Mouse (Mus musculus) G1E (cell line): ENCODE results near the gene Ptpn13. TPM values are rescaled to one million over a fixed set of nuclear protein-coding genes. Genes with fewer than 3 reads are reported as not detected.

Experiments
- ATAC-seq: 2 replicates; pipeline ENCODE4 v1.8.0; 2016; ENCODE audit warnings: mild to moderate bottlenecking; ENCODE audit not compliant: insufficient number of reproducible peaks, poor library complexity, low FRiP score, severe bottlenecking; ENCODE audit errors: extremely low read depth
- DNase-seq: peaks from one replicate; pipeline ENCODE4 v3.0.0; 2012; ENCODE audit warnings: low spot score
- H3K27me3 ChIP-seq: 2 replicates; pipeline ENCODE4 v1.6.1; 2012; ENCODE audit warnings: mild to moderate bottlenecking, low read length, inconsistent platforms; ENCODE audit not compliant: insufficient read depth
- H3K36me3 ChIP-seq: replicated peaks from 2 replicates; pipeline ENCODE3; 2012; ENCODE audit warnings: mild to moderate bottlenecking, inconsistent platforms
- H3K4me1 ChIP-seq: 2 replicates; pipeline ENCODE4 v1.6.1; 2012; ENCODE audit warnings: low read depth, low read length, inconsistent platforms, mixed read lengths; ENCODE audit not compliant: insufficient read depth
- H3K4me3 ChIP-seq: 2 replicates; pipeline ENCODE4 v1.5.1; 2012; ENCODE audit warnings: low read depth, mild to moderate bottlenecking, inconsistent platforms, low read length, moderate library complexity, mixed read lengths
- H3K9me3 ChIP-seq: replicated peaks from 2 replicates; pipeline ENCODE4 v1.6.1; 2012; ENCODE audit warnings: inconsistent platforms
- CTCF ChIP-seq: IDR thresholded peaks from 2 replicates; pipeline ENCODE4 v1.5.1; 2012; ENCODE audit warnings: low read depth, low read length, inconsistent platforms, mixed read lengths
- GATA1 ChIP-seq: IDR thresholded peaks from 2 replicates; pipeline ENCODE4 v1.6.1; 2012; ENCODE audit warnings: borderline replicate concordance, low read length, inconsistent platforms, mixed read lengths
- GATA2 ChIP-seq: IDR thresholded peaks from 2 replicates; pipeline ENCODE4 v1.6.1; 2012; ENCODE audit warnings: low read depth, low read length, inconsistent platforms, borderline replicate concordance
- POLR2AphosphoS5 ChIP-seq: IDR thresholded peaks from 2 replicates; pipeline ENCODE4 v1.6.1; 2012; ENCODE audit warnings: low read depth, low read length, inconsistent platforms; ENCODE audit not compliant: insufficient replicate concordance
- TAL1 ChIP-seq: conservative IDR thresholded peaks from 2 replicates; pipeline ENCODE4 v1.6.1; 2012; ENCODE audit warnings: low read depth, low read length, inconsistent platforms, mixed read lengths
- polyA plus RNA-seq: library from polyadenylated mRNA; stranded (reverse); fragments of >175 nt; gene quantifications from 2 replicates; pipeline ENCODE4 v1.2.3, GENCODE M21; 2012
- total RNA-seq, 2 experiments: library from RNA; stranded (forward) in 1 of 2; stranded (reverse) in 1 of 2; fragments of 200-1000 nt in 1 of 2; fragments of >200 nt in 1 of 2; fragmentation: Nextera tagmentation in 1 of 2; gene quantifications; 2 replicates each; pipeline ENCODE4 v1.2.3; 2014 to 2017

Ptpn13 gene
- total and polyA plus RNA-seq, 3 experiments = 0.27 TPM; not detected in 2

DNA sequence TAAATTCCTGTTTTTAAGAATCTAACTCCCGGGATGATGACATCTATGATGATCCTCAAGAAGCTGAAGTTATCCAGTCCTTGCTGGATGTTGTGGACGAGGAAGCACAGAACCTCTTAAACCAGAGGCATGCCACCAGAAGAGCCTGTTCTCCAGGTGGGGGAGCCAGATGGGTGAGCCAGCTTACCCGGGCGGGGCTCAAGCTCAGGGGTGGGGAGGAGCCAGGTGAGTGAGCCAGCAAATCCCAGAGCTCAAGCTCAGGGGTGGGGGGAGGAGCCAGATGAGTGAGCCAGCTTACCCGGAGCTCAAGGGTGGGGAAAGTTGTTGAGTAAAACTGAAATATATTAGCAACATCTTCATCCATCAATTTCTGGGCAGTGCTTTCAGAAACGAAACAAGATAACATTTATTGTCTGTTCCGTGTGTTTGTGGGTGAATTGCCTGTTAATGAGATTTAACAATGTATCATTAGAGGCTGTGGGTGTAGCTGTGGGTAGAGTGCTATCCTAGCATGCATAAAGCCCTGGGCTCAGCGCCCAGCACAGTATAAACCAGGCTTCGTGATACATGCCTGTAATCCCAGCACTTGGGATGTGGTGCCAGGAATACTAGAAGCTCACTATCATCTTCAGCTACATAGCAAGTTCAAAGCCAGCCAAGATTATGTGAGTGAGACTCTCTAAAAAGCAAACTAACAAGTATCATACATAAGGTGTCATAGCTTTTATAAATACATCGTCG lies 154.9 kb downstream of the Ptpn13 start:
- H3K4me1 ChIP-seq = no peaks in the 10 kb centered on the region
- DNase-seq = no peak
- TF ChIP-seq POLR2AphosphoS5 (no peak), GATA1 (no peak), TAL1 (no peak), CTCF (no peak), GATA2 (no peak)
- H3K4me3 ChIP-seq = no peak overlapping the region
- no peak for ATAC-seq
- H3K27me3 ChIP-seq = no peaks in the 10 kb centered on the region
- H3K9me3 ChIP-seq = peaks cover 31% of the 10 kb centered on the region
- no peaks in the 10 kb centered on the region for H3K36me3 ChIP-seq

DNA sequence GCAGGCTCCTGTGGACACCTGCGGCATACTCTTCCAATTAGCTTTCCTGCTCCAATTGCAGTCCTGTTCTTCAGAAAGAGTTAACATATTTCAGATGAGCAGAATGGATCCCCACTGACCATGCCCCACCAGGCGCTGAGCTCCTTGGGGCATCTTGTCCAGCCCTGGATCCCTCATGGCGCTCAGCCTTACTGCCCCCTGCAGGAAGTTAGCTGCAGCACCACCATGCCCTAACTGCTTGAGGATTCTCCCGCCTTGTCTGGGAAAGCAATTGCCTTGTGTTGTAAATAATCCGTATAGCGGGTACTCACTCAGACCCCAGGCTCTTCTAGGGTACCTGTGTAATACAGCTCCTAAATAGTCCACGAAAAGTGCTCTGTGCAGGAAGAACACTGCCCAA lies 162.2 kb downstream of the Ptpn13 start:
- Histone ChIP-seq H3K4me1 (no peaks in the 10 kb centered on the region), H3K36me3 (no peaks in the 10 kb centered on the region), H3K4me3 (no peak overlapping the region), H3K27me3 (no peaks in the 10 kb centered on the region; the same call in 1 of the 2 replicates), H3K9me3 (peaks cover 33% of the 10 kb centered on the region)
- DNase-seq (no peak), ATAC-seq (no peak)
- TF ChIP-seq GATA1 = no peak
- no peak for TF ChIP-seq TAL1
- no peak for TF ChIP-seq CTCF
- no peak for TF ChIP-seq GATA2
- no peak for TF ChIP-seq POLR2AphosphoS5

DNA sequence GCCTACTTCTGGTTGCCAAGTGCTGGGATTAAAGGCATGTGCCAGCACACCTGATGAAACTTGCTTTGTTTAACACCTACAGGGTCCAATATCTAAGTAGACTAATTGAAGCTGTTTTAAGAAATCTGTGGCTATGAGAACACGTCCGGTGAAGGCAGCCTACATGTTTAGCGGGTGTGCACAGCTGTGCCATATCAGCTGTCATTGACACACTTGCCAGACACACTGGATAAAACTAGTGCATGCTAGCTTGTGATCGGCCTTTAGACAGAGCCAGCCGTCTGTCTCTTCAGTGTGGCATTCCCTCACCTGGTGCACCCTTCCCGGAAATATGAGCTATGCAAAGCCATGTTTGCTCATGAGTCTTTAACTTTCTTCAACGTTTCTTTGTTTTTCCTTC lies 166.9 kb downstream of the Ptpn13 start:
- no peak for TF ChIP-seq GATA1
- no peak for TF ChIP-seq CTCF
- TF ChIP-seq TAL1 = no peak
- no peak for TF ChIP-seq GATA2
- no peak for TF ChIP-seq POLR2AphosphoS5
- no peaks in the 10 kb centered on the region; the same call in 1 of the 2 replicates for H3K27me3 ChIP-seq
- no peak for DNase-seq
- H3K4me3 ChIP-seq = no peak overlapping the region
- ATAC-seq = no peak
- H3K9me3 ChIP-seq = peaks cover 49% of the 10 kb centered on the region
- H3K4me1 ChIP-seq = no peaks in the 10 kb centered on the region
- H3K36me3 ChIP-seq = no peaks in the 10 kb centered on the region

DNA sequence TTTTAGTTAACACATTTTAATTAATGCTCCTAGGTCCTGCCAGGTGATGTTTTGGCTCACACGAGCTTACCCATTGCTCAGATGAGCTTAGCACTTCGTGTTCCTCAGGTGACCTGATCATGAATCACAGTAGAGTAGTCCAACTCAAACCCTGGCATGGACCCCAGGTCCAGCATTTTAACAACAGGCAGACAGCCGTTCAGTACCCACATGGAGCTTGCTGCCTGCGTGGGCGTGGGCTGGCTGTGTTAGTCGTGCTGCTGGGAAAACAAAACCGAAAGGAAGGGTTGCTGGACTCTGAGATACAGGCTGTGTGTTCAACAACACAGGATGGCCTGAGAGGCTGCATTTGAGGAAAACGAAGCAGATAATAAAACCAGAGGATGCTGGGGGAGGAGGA lies 167.7 kb downstream of the Ptpn13 start:
- H3K27me3 ChIP-seq = no peaks in the 10 kb centered on the region; the same call in 1 of the 2 replicates
- peaks cover 44% of the 10 kb centered on the region for H3K9me3 ChIP-seq
- H3K4me1 ChIP-seq = no peaks in the 10 kb centered on the region
- H3K36me3 ChIP-seq = no peaks in the 10 kb centered on the region
- TF ChIP-seq TAL1 (no peak), POLR2AphosphoS5 (no peak), GATA2 (no peak), GATA1 (no peak), CTCF (no peak)
- ATAC-seq = no peak
- DNase-seq = no peak
- H3K4me3 ChIP-seq = no peak overlapping the region

DNA sequence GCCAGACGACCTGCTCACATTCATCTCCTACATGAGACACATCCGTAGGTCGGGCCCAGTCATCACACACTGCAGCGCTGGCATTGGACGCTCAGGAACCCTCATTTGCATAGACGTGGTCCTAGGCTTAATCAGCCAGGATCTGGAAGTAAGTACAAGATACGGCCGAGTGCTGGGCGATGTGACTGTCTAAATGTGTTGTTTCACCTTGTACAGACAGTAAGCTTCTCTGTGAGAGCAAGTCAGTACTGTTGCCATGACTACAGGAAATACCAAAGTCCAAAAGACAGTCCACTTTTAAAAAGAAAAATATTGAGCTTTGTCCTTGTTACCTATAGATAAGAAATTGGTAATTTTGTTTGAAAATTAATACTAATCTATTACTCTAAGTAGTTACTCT lies 168.6 kb downstream of the Ptpn13 start:
- no peaks in the 10 kb centered on the region for H3K4me1 ChIP-seq
- H3K9me3 ChIP-seq = peaks cover 43% of the 10 kb centered on the region
- no peaks in the 10 kb centered on the region for H3K36me3 ChIP-seq
- no peak for DNase-seq
- no peak for TF ChIP-seq CTCF
- no peak for TF ChIP-seq GATA2
- TF ChIP-seq GATA1 = no peak
- no peak for TF ChIP-seq POLR2AphosphoS5
- no peak for TF ChIP-seq TAL1
- no peak for ATAC-seq
- H3K27me3 ChIP-seq = no peaks in the 10 kb centered on the region; the same call in 1 of the 2 replicates
- H3K4me3 ChIP-seq = no peak overlapping the region

DNA sequence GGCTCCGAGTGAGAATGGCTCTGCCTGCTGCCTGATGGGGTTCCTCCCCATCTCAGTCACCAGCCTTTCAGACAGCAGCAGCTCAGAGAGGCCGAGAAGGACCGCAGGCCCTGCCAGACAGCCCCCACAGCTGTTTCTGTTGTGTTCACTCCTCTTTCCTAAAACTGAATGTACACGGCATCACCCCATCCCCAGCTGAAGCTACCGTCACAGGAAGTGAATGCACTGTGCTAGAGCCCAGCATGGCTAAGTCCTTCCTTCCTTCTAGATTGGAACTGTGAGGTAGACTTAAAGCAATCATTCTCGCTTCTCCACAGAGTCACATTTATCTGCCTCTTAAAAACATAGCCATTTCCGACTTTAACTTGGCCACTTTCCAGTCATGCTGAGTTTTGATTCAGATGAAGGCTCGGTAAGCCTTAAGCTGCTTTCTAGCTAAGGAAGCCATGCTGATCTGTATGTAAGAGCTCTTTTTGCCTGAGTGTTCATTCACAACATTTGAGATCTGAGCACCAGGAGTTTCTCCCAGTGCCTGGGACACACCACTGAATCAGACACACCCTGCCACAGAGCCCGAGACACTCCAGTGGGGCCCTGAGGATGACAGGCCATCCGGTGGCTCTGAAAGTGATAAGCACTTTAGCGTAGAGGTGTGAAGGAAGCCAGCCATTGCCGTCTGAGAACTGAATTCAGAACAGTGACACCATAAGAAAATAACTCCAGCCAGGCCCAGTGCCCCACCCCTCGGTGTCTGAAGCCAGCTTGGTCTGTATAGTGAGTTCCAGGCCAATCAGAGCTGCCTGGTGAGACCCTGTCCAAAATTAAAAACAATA lies 170.6 kb downstream of the Ptpn13 start:
- ATAC-seq (no peak), DNase-seq (no peak)
- no peaks in the 10 kb centered on the region for H3K4me1 ChIP-seq
- no peak overlapping the region for H3K4me3 ChIP-seq
- no peaks in the 10 kb centered on the region for H3K36me3 ChIP-seq
- H3K9me3 ChIP-seq = peaks cover 55% of the 10 kb centered on the region
- TF ChIP-seq GATA2 (no peak), GATA1 (no peak), CTCF (no peak), POLR2AphosphoS5 (no peak)
- no peaks in the 10 kb centered on the region; the same call in 1 of the 2 replicates for H3K27me3 ChIP-seq
